Mouse (Mus musculus): ENCODE data around the gene Wee1.
"Not testable (repeated sequence)": the region's sequence is repeated elsewhere in the genome, so short reads cannot be mapped to it uniquely, and the experiment has no call there.

- TF ChIP-seq CTCF (IDR thresholded peaks at IDR 0.05; ENCODE audit: borderline replicate concordance, insufficient read depth, low read length); POLR2A (IDR thresholded peaks at IDR 0.05; ENCODE audit: low read depth, low read length): not testable (repeated sequence)
Observed at GRCm38 (mm10) chr7:110160109-110160508, 38.3 kb downstream of the Wee1 start.

All from embryonic fibroblast, embryonic 13.5 days (primary cell).